Mouse (Mus musculus): ENCODE data around the gene B230118H07Rik.

- no peak for TF ChIP-seq CTCF (IDR thresholded peaks at IDR 0.05; ENCODE audit: low read depth)
- TF ChIP-seq EP300 (IDR thresholded peaks at IDR 0.05; ENCODE audit: low read depth): no peak
Measured at GRCm38 (mm10) chr2:101668751-101669150, 19.4 kb upstream of the B230118H07Rik start.
